Mouse (Mus musculus): ENCODE results near the gene Mrpl28. TPM values are rescaled to one million over a fixed set of nuclear protein-coding genes. Genes with fewer than 3 reads are reported as not detected.
"Not testable (repeated sequence)": the region's sequence is repeated elsewhere in the genome, so short reads cannot be mapped to it uniquely, and the experiment has no call there.

Gene Mrpl28
- total and polyA plus RNA-seq, 2 experiments: 64.5 to 80.6 TPM

GRCm38 (mm10) chr17:26094531-26095110 lies 28.7 kb upstream of the Mrpl28 start:
- Histone ChIP-seq H3K4me3 (ENCODE audit: insufficient read depth, low read depth, low read length) (no peak overlapping the region), H3K4me1 (ENCODE audit: control insufficient read depth, insufficient read depth, low read length) (peaks cover 9% of the 10 kb centered on the region), H3K27me3 (ENCODE audit: control insufficient read depth, insufficient read depth, low read length) (no peaks in the 10 kb centered on the region), H3K36me3 (ENCODE audit: control insufficient read depth, insufficient read depth, low read length) (no peaks in the 10 kb centered on the region), H3K27ac (replicated peaks; ENCODE audit: insufficient read depth, low read depth, low read length) (no peak overlapping the region), H3K79me2 (ENCODE audit: control insufficient read depth, insufficient read depth, low read length) (no peaks in the 10 kb centered on the region), H3K9ac (ENCODE audit: low read depth, low read length) (no peak overlapping the region)
- DNase-seq (ENCODE audit: extremely low read depth, low read depth, low spot score): no peak
- TF ChIP-seq CTCF (IDR thresholded peaks at IDR 0.05; ENCODE audit: low read depth, low read length) (no peak), POLR2A (IDR thresholded peaks at IDR 0.05; ENCODE audit: extremely low read depth, insufficient read depth, low read length) (no peak)
- WGBS: 68% methylated on average over 9 of the region's 9 CpGs

GRCm38 (mm10) chr17:26095121-26095740 lies 28.1 kb upstream of the Mrpl28 start, which contains the start of gene Nme4:
Nme4 (minus strand) TSS chr17:26095602.
- WGBS: 5% methylated on average over 47 of the region's 47 CpGs
- no peaks in the 10 kb centered on the region for H3K27me3 ChIP-seq (ENCODE audit: control insufficient read depth, insufficient read depth, low read length)
- no peak within 1 kb of the TSS for H3K27ac ChIP-seq (replicated peaks; ENCODE audit: insufficient read depth, low read depth, low read length)
- H3K36me3 ChIP-seq (ENCODE audit: control insufficient read depth, insufficient read depth, low read length): no peaks in the 10 kb centered on the region
- H3K9ac ChIP-seq (ENCODE audit: low read depth, low read length): peak within 1 kb of the TSS; percentile 65
- no peaks in the 10 kb centered on the region for H3K79me2 ChIP-seq (ENCODE audit: control insufficient read depth, insufficient read depth, low read length)
- TF ChIP-seq POLR2A (IDR thresholded peaks at IDR 0.05; ENCODE audit: extremely low read depth, insufficient read depth, low read length): 0 out of 2 replicates have a peak, but pooled peaks have one; percentile 4
- TF ChIP-seq CTCF (IDR thresholded peaks at IDR 0.05; ENCODE audit: low read depth, low read length): no peak
- H3K4me1 ChIP-seq (ENCODE audit: control insufficient read depth, insufficient read depth, low read length): peaks cover 9% of the 10 kb centered on the region
- peak within 1 kb of the TSS; percentile 58 for H3K4me3 ChIP-seq (ENCODE audit: insufficient read depth, low read depth, low read length)
- peak; percentile 54 for DNase-seq (ENCODE audit: extremely low read depth, low read depth, low spot score)

GRCm38 (mm10) chr17:26098461-26098860 lies 24.8 kb upstream of the Mrpl28 start:
- H3K79me2 ChIP-seq (ENCODE audit: control insufficient read depth, insufficient read depth, low read length): no peaks in the 10 kb centered on the region
- TF ChIP-seq POLR2A (IDR thresholded peaks at IDR 0.05; ENCODE audit: extremely low read depth, insufficient read depth, low read length) (no peak), CTCF (IDR thresholded peaks at IDR 0.05; ENCODE audit: low read depth, low read length) (no peak)
- H3K36me3 ChIP-seq (ENCODE audit: control insufficient read depth, insufficient read depth, low read length): no peaks in the 10 kb centered on the region
- H3K4me1 ChIP-seq (ENCODE audit: control insufficient read depth, insufficient read depth, low read length): no peaks in the 10 kb centered on the region
- no peaks in the 10 kb centered on the region for H3K27me3 ChIP-seq (ENCODE audit: control insufficient read depth, insufficient read depth, low read length)
- no peak for DNase-seq (ENCODE audit: extremely low read depth, low read depth, low spot score)
- no peak overlapping the region for H3K9ac ChIP-seq (ENCODE audit: low read depth, low read length)
- WGBS: 88% methylated on average over 7 of the region's 7 CpGs
- no peak overlapping the region for H3K4me3 ChIP-seq (ENCODE audit: insufficient read depth, low read depth, low read length)
- H3K27ac ChIP-seq (replicated peaks; ENCODE audit: insufficient read depth, low read depth, low read length): no peak overlapping the region

- 72% methylated on average over 3 of the region's 3 CpGs for WGBS
Measured at GRCm38 (mm10) chr17:26099316-26099715, 24.0 kb upstream of the Mrpl28 start.

GRCm38 (mm10) chr17:26100166-26100565 lies 23.1 kb upstream of the Mrpl28 start:
- Histone ChIP-seq H3K79me2 (ENCODE audit: control insufficient read depth, insufficient read depth, low read length) (no peaks in the 10 kb centered on the region), H3K27me3 (ENCODE audit: control insufficient read depth, insufficient read depth, low read length) (no peaks in the 10 kb centered on the region), H3K9ac (ENCODE audit: low read depth, low read length) (no peak overlapping the region), H3K4me1 (ENCODE audit: control insufficient read depth, insufficient read depth, low read length) (no peaks in the 10 kb centered on the region), H3K36me3 (ENCODE audit: control insufficient read depth, insufficient read depth, low read length) (no peaks in the 10 kb centered on the region), H3K27ac (replicated peaks; ENCODE audit: insufficient read depth, low read depth, low read length) (no peak overlapping the region), H3K4me3 (ENCODE audit: insufficient read depth, low read depth, low read length) (no peak overlapping the region)
- no peak for TF ChIP-seq POLR2A (IDR thresholded peaks at IDR 0.05; ENCODE audit: extremely low read depth, insufficient read depth, low read length)
- TF ChIP-seq CTCF (IDR thresholded peaks at IDR 0.05; ENCODE audit: low read depth, low read length): no peak
- WGBS: 72% methylated on average over 2 of the region's 2 CpGs
- DNase-seq (ENCODE audit: extremely low read depth, low read depth, low spot score): no peak

More at GRCm38 (mm10) chr17:26099316-26099715, 24.0 kb upstream of the Mrpl28 start:
- H3K9ac ChIP-seq (ENCODE audit: low read depth, low read length); H3K27ac ChIP-seq (replicated peaks; ENCODE audit: insufficient read depth, low read depth, low read length); H3K4me1 ChIP-seq (ENCODE audit: control insufficient read depth, insufficient read depth, low read length); DNase-seq (ENCODE audit: extremely low read depth, low read depth, low spot score); H3K4me3 ChIP-seq (ENCODE audit: insufficient read depth, low read depth, low read length); H3K27me3 ChIP-seq (ENCODE audit: control insufficient read depth, insufficient read depth, low read length); H3K36me3 ChIP-seq (ENCODE audit: control insufficient read depth, insufficient read depth, low read length); H3K79me2 ChIP-seq (ENCODE audit: control insufficient read depth, insufficient read depth, low read length): not testable (repeated sequence)

- no peak for DNase-seq (ENCODE audit: extremely low read depth, low read depth, low spot score)
- Histone ChIP-seq H3K79me2 (ENCODE audit: control insufficient read depth, insufficient read depth, low read length) (no peaks in the 10 kb centered on the region), H3K27me3 (ENCODE audit: control insufficient read depth, insufficient read depth, low read length) (no peaks in the 10 kb centered on the region), H3K36me3 (ENCODE audit: control insufficient read depth, insufficient read depth, low read length) (no peaks in the 10 kb centered on the region), H3K4me3 (ENCODE audit: insufficient read depth, low read depth, low read length) (no peak overlapping the region), H3K4me1 (ENCODE audit: control insufficient read depth, insufficient read depth, low read length) (no peaks in the 10 kb centered on the region), H3K9ac (ENCODE audit: low read depth, low read length) (no peak overlapping the region), H3K27ac (replicated peaks; ENCODE audit: insufficient read depth, low read depth, low read length) (no peak overlapping the region)
- 90% methylated on average over 4 of the region's 4 CpGs for WGBS
- no peak for TF ChIP-seq CTCF (IDR thresholded peaks at IDR 0.05; ENCODE audit: low read depth, low read length)
- TF ChIP-seq POLR2A (IDR thresholded peaks at IDR 0.05; ENCODE audit: extremely low read depth, insufficient read depth, low read length): no peak
Measured at GRCm38 (mm10) chr17:26101478-26101877, 21.8 kb upstream of the Mrpl28 start.

Measured in liver, adult 2 months (tissue).